Mouse (Mus musculus) forebrain, embryonic 13.5 days (tissue): ENCODE data around the gene Ntrk2. TPM values are rescaled to one million over a fixed set of nuclear protein-coding genes. Genes with fewer than 3 reads are reported as not detected.
A peak's percentile ranks its signal among the peaks of the same experiment; 100 is the strongest.
"Not testable (repeated sequence)": the region's sequence is repeated elsewhere in the genome, so short reads cannot be mapped to it uniquely, and the experiment has no call there.

Experiments
- ATAC-seq: fragments of 200-750 bp; cut with Nextera tagmentation; 2 replicates; pipeline ENCODE4 v1.8.0; 2017
- H3K27ac ChIP-seq: fragments of 300-500 bp; sonication (generic); 2 replicates; pipeline ENCODE4 v1.5.1; 2015; ENCODE audit warnings: inconsistent platforms, mild to moderate bottlenecking, moderate library complexity
- H3K27me3 ChIP-seq: fragments of 300-500 bp; sonication (generic); 2 replicates; pipeline ENCODE4 v1.6.1; 2015; ENCODE audit warnings: mild to moderate bottlenecking, inconsistent platforms
- H3K36me3 ChIP-seq: fragments of 300-500 bp; sonication (generic); 2 replicates; pipeline ENCODE4 v1.6.1; 2015; ENCODE audit warnings: mild to moderate bottlenecking, inconsistent platforms; ENCODE audit not compliant: poor library complexity, severe bottlenecking
- H3K4me1 ChIP-seq: fragments of 300-500 bp; sonication (generic); 2 replicates; pipeline ENCODE4 v1.6.1; 2015; ENCODE audit warnings: inconsistent platforms
- H3K4me2 ChIP-seq: fragments of 300-500 bp; sonication (generic); 2 replicates; pipeline ENCODE4 v1.6.1; 2015; ENCODE audit warnings: inconsistent platforms, mild to moderate bottlenecking, moderate library complexity
- H3K4me3 ChIP-seq: fragments of 300-500 bp; sonication (generic); 2 replicates; pipeline ENCODE4 v1.5.1; 2015; ENCODE audit warnings: mild to moderate bottlenecking, inconsistent platforms
- H3K9ac ChIP-seq: fragments of 300-500 bp; sonication (generic); 2 replicates; pipeline ENCODE4 v1.6.1; 2015; ENCODE audit warnings: mild to moderate bottlenecking, inconsistent platforms
- H3K9me3 ChIP-seq: fragments of 300-500 bp; sonication (generic); replicated peaks from 2 replicates; pipeline ENCODE4 v1.6.1; 2016; ENCODE audit warnings: inconsistent platforms
- WGBS: fragments of 180-500 bp; shearing (Covaris S2); methylation state at CpG from one replicate; pipeline ENCODE4 v1.1.7; 2015; 5-methylcytosine and 5-hydroxymethylcytosine counted together
- polyA plus RNA-seq: library from polyadenylated mRNA; unstranded; fragments of >200 nt; fragmentation: Nextera tagmentation; extraction: Ambion mirVana; gene quantifications from 2 replicates; pipeline ENCODE4 v1.2.1, GENCODE M21; 2015

The Ntrk2 gene
- polyA plus RNA-seq, 1 experiment from 2014 or later, result 51.4 TPM

GRCm38 (mm10) chr13:59025653-59026052 lies 219.3 kb downstream of the Ntrk2 start:
- Histone ChIP-seq H3K4me2 (no peak overlapping the region), H3K9ac (no peak overlapping the region), H3K4me1 (no peaks in the 10 kb centered on the region), H3K36me3 (peaks cover 9% of the 10 kb centered on the region; the same call in 1 of the 2 replicates), H3K27me3 (no peaks in the 10 kb centered on the region), H3K9me3 (peaks cover 8% of the 10 kb centered on the region), H3K4me3 (no peak overlapping the region), H3K27ac (no peak overlapping the region)
- no peak for ATAC-seq
- 88% methylated on average over 8 of the region's 8 CpGs for WGBS

GRCm38 (mm10) chr13:59027436-59027835 lies 221.1 kb downstream of the Ntrk2 start:
- Histone ChIP-seq H3K9ac (no peak overlapping the region), H3K27ac (no peak overlapping the region), H3K9me3 (peaks cover 8% of the 10 kb centered on the region), H3K36me3 (peaks cover 9% of the 10 kb centered on the region; the same call in 1 of the 2 replicates), H3K27me3 (no peaks in the 10 kb centered on the region), H3K4me1 (no peaks in the 10 kb centered on the region), H3K4me2 (no peak overlapping the region), H3K4me3 (no peak overlapping the region)
- WGBS, result 73% methylated on average over 9 of the region's 9 CpGs
- no peak for ATAC-seq

GRCm38 (mm10) chr13:59028546-59028945 lies 222.2 kb downstream of the Ntrk2 start:
- no peaks in the 10 kb centered on the region for H3K4me1 ChIP-seq
- H3K9me3 ChIP-seq, result peaks cover 4% of the 10 kb centered on the region
- no peak overlapping the region for H3K9ac ChIP-seq
- 91% methylated on average over 4 of the region's 4 CpGs for WGBS
- H3K27me3 ChIP-seq, result no peaks in the 10 kb centered on the region
- no peak overlapping the region for H3K27ac ChIP-seq
- no peak overlapping the region for H3K4me2 ChIP-seq
- no peak overlapping the region for H3K4me3 ChIP-seq
- no peak for ATAC-seq
- H3K36me3 ChIP-seq, result 0 out of 2 replicates have a peak, but pooled peaks cover 3% of the 10 kb centered on the region

GRCm38 (mm10) chr13:59030574-59030973 lies 224.2 kb downstream of the Ntrk2 start:
- Histone ChIP-seq H3K27me3 (no peaks in the 10 kb centered on the region), H3K4me3 (no peak overlapping the region), H3K9ac (no peak overlapping the region), H3K36me3 (no peaks in the 10 kb centered on the region), H3K9me3 (no peaks in the 10 kb centered on the region), H3K4me1 (no peaks in the 10 kb centered on the region), H3K4me2 (no peak overlapping the region), H3K27ac (no peak overlapping the region)
- ATAC-seq, result peak; percentile 43; the same call in 1 of the 2 replicates
- WGBS, result 85% methylated on average over 6 of the region's 6 CpGs

- peak; percentile 39 for ATAC-seq
- H3K4me3 ChIP-seq, result peak overlapping the region; percentile 9; the same call in 1 of the 2 replicates
- peaks cover 30% of the 10 kb centered on the region for H3K4me1 ChIP-seq
- peak overlapping the region; percentile 46 for H3K4me2 ChIP-seq
- H3K27me3 ChIP-seq, result no peaks in the 10 kb centered on the region
- no peaks in the 10 kb centered on the region for H3K36me3 ChIP-seq
- peak overlapping the region; percentile 23; the same call in 1 of the 2 replicates for H3K9ac ChIP-seq
- no peaks in the 10 kb centered on the region for H3K9me3 ChIP-seq
- peak overlapping the region; percentile 92 for H3K27ac ChIP-seq
- 32% methylated on average over 16 of the region's 16 CpGs for WGBS
These were observed 234.0 kb downstream of the Ntrk2 start for GRCm38 (mm10) chr13:59040156-59040915.

GRCm38 (mm10) chr13:59041013-59041764 lies 234.8 kb downstream of the Ntrk2 start:
- H3K27me3 ChIP-seq, result no peaks in the 10 kb centered on the region
- no peak overlapping the region; the same call in 1 of the 2 replicates for H3K4me3 ChIP-seq
- H3K36me3 ChIP-seq, result no peaks in the 10 kb centered on the region
- H3K9ac ChIP-seq, result no peak overlapping the region
- peak overlapping the region; percentile 92 for H3K27ac ChIP-seq
- ATAC-seq, result peak; percentile 99
- H3K4me1 ChIP-seq, result peaks cover 30% of the 10 kb centered on the region
- no peaks in the 10 kb centered on the region for H3K9me3 ChIP-seq
- 19% methylated on average over 9 of the region's 9 CpGs for WGBS
- peak overlapping the region; percentile 46 for H3K4me2 ChIP-seq

GRCm38 (mm10) chr13:59052188-59052587 lies 245.8 kb downstream of the Ntrk2 start:
- Histone ChIP-seq H3K4me1 (no peaks in the 10 kb centered on the region), H3K4me3 (no peak overlapping the region), H3K27ac (no peak overlapping the region), H3K9me3 (no peaks in the 10 kb centered on the region), H3K4me2 (no peak overlapping the region), H3K9ac (no peak overlapping the region), H3K36me3 (no peaks in the 10 kb centered on the region), H3K27me3 (no peaks in the 10 kb centered on the region)
- 90% methylated on average over 4 of the region's 4 CpGs for WGBS
- no peak for ATAC-seq

- not testable (repeated sequence) for H3K9me3 ChIP-seq, H3K4me1 ChIP-seq, H3K27ac ChIP-seq, H3K4me2 ChIP-seq, H3K36me3 ChIP-seq, H3K27me3 ChIP-seq, H3K9ac ChIP-seq, ATAC-seq, H3K4me3 ChIP-seq
- WGBS, result 92% methylated on average over 8 of the region's 8 CpGs
These were observed 248.0 kb downstream of the Ntrk2 start for GRCm38 (mm10) chr13:59054331-59054730.

- no peak overlapping the region for H3K9ac ChIP-seq
- no peaks in the 10 kb centered on the region for H3K4me1 ChIP-seq
- H3K4me3 ChIP-seq, result no peak overlapping the region
- no peak overlapping the region for H3K4me2 ChIP-seq
- 89% methylated on average over 4 of the region's 4 CpGs for WGBS
- H3K27ac ChIP-seq, result no peak overlapping the region
- no peaks in the 10 kb centered on the region for H3K27me3 ChIP-seq
- no peak for ATAC-seq
- no peaks in the 10 kb centered on the region for H3K36me3 ChIP-seq
- H3K9me3 ChIP-seq, result no peaks in the 10 kb centered on the region
These were observed 250.5 kb downstream of the Ntrk2 start for GRCm38 (mm10) chr13:59056859-59057258.

- Histone ChIP-seq H3K27ac (no peak overlapping the region), H3K27me3 (no peaks in the 10 kb centered on the region), H3K9me3 (no peaks in the 10 kb centered on the region), H3K9ac (no peak overlapping the region), H3K36me3 (no peaks in the 10 kb centered on the region), H3K4me2 (no peak overlapping the region), H3K4me3 (no peak overlapping the region), H3K4me1 (no peaks in the 10 kb centered on the region)
- no peak for ATAC-seq
- WGBS, result 59% methylated on average over 1 of the region's 1 CpGs
These were observed 251.5 kb downstream of the Ntrk2 start for GRCm38 (mm10) chr13:59057886-59058285.

- Histone ChIP-seq H3K4me2 (no peak overlapping the region), H3K9me3 (no peaks in the 10 kb centered on the region), H3K27me3 (no peaks in the 10 kb centered on the region), H3K36me3 (no peaks in the 10 kb centered on the region), H3K4me3 (no peak overlapping the region), H3K9ac (no peak overlapping the region), H3K27ac (no peak overlapping the region), H3K4me1 (no peaks in the 10 kb centered on the region)
- no peak for ATAC-seq
- WGBS, result 48% methylated on average over 7 of the region's 7 CpGs
These were observed 252.7 kb downstream of the Ntrk2 start for GRCm38 (mm10) chr13:59059118-59059517.

- no peak overlapping the region for H3K9ac ChIP-seq
- no peaks in the 10 kb centered on the region for H3K36me3 ChIP-seq
- 53% methylated on average over 3 of the region's 3 CpGs for WGBS
- ATAC-seq, result peak; percentile 82
- no peak overlapping the region for H3K4me3 ChIP-seq
- H3K4me2 ChIP-seq, result no peak overlapping the region
- no peaks in the 10 kb centered on the region for H3K27me3 ChIP-seq
- no peaks in the 10 kb centered on the region for H3K9me3 ChIP-seq
- H3K4me1 ChIP-seq, result no peaks in the 10 kb centered on the region
- 0 out of 2 replicates have a peak overlapping the region, but pooled peaks have one; percentile 2 for H3K27ac ChIP-seq
These were observed 259.3 kb downstream of the Ntrk2 start for GRCm38 (mm10) chr13:59065677-59066076.
